Mouse (Mus musculus): ENCODE results near the gene Olfr365.

The Olfr365 gene

GRCm38 (mm10) chr2:37187898-37188297, at the start of gene Olfr365:
Olfr365 (plus strand) TSS chr2:37188198.
- no peak for DNase-seq (ENCODE audit: low read depth in 1 of 2, low spot score in 2 of 2)

GRCm38 (mm10) chr2:37139022-37139421, 49.0 kb upstream of the Olfr365 start, which contains the start of gene Olfr364-ps1:
Olfr364-ps1 (plus strand) TSS chr2:37139322.
- DNase-seq (ENCODE audit: low read depth in 1 of 2, low spot score in 2 of 2), result no peak

GRCm38 (mm10) chr2:37211274-37211673, 23.3 kb downstream of the Olfr365 start, which contains the start of gene Olfr366:
Olfr366 (plus strand) TSS chr2:37211574.
- no peak for DNase-seq (ENCODE audit: low read depth in 1 of 2, low spot score in 2 of 2)

All from monocyte, adult 2 months (primary cell).